Mouse (Mus musculus) embryo, embryonic 11.5 days (tissue): Measurements from ENCODE around the gene Erfe.

Experiments used
- DNase-seq: peaks from one replicate; pipeline ENCODE4 v3.0.0-alpha.2; 2012; ENCODE audit warnings: low read depth, low spot score

Erfe gene

GRCm38 (mm10) chr1:91373414-91373835 lies 7.2 kb downstream of the Erfe start:
- no peak for DNase-seq

- DNase-seq = peak; percentile 72
Measured at GRCm38 (mm10) chr1:91380453-91381090, 14.3 kb downstream of the Erfe start.

GRCm38 (mm10) chr1:91381091-91381471 lies 14.9 kb downstream of the Erfe start:
- no peak for DNase-seq

- no peak for DNase-seq
Measured at GRCm38 (mm10) chr1:91390369-91390768, 24.1 kb downstream of the Erfe start.

GRCm38 (mm10) chr1:91397927-91398259 lies 31.7 kb downstream of the Erfe start:
- no peak for DNase-seq

- peak; percentile 81 for DNase-seq
Measured at GRCm38 (mm10) chr1:91398260-91399062, 32.2 kb downstream of the Erfe start, which contains the start of gene Ilkap. Ilkap (minus strand) TSS chr1:91398815.

- no peak for DNase-seq
Measured at GRCm38 (mm10) chr1:91404976-91405375, 38.7 kb downstream of the Erfe start.

- DNase-seq = no peak
Measured at GRCm38 (mm10) chr1:91405406-91406169, 39.4 kb downstream of the Erfe start.

GRCm38 (mm10) chr1:91407819-91408218 lies 41.6 kb downstream of the Erfe start:
- DNase-seq = no peak

- DNase-seq = no peak
Measured at GRCm38 (mm10) chr1:91411631-91412285, 45.5 kb downstream of the Erfe start.

GRCm38 (mm10) chr1:91412286-91413029 lies 46.2 kb downstream of the Erfe start:
- DNase-seq = no peak

GRCm38 (mm10) chr1:91413030-91413506 lies 46.8 kb downstream of the Erfe start:
- peak; percentile 94 for DNase-seq

- no peak for DNase-seq
Measured at GRCm38 (mm10) chr1:91413536-91413897, 47.3 kb downstream of the Erfe start.

- DNase-seq = peak; percentile 73
Measured at GRCm38 (mm10) chr1:91413898-91414594, 47.8 kb downstream of the Erfe start, which contains the start of gene Hes6. Hes6 (minus strand) TSS chr1:91414038.

- no peak for DNase-seq
Measured at GRCm38 (mm10) chr1:91414903-91415302, 48.7 kb downstream of the Erfe start.

- no peak for DNase-seq
Measured at GRCm38 (mm10) chr1:91415311-91415710, 49.1 kb downstream of the Erfe start.

- DNase-seq = no peak
Measured at GRCm38 (mm10) chr1:91417991-91418390, 51.8 kb downstream of the Erfe start.

- no peak for DNase-seq
Measured at GRCm38 (mm10) chr1:91419862-91420600, 53.8 kb downstream of the Erfe start.

- DNase-seq = no peak
Measured at GRCm38 (mm10) chr1:91420601-91421065, 54.4 kb downstream of the Erfe start.
